Mouse (Mus musculus): ENCODE measurements around the gene Pcnx3. TPM values are rescaled to one million over a fixed set of nuclear protein-coding genes. Genes with fewer than 3 reads are reported as not detected.
"Not testable (repeated sequence)": the region's sequence is repeated elsewhere in the genome, so short reads cannot be mapped to it uniquely, and the experiment has no call there.

The Pcnx3 gene
- polyA plus RNA-seq, 1 experiment from 2014 or later, result 9.7 TPM

- H3K27me3 ChIP-seq (ENCODE audit: control insufficient read depth, insufficient read depth, low read depth, low read length), result no peaks in the 10 kb centered on the region
- peaks cover 64% of the 10 kb centered on the region for H3K4me1 ChIP-seq (ENCODE audit: control insufficient read depth, low read depth, low read length)
- H3K4me2 ChIP-seq (ENCODE audit: low read depth, low read length), result peak overlapping the region; percentile 100
- H3K36me3 ChIP-seq (ENCODE audit: control insufficient read depth, insufficient read depth), result peaks cover 21% of the 10 kb centered on the region
- peak overlapping the region; percentile 95 for H3K4me3 ChIP-seq (ENCODE audit: low read depth, low read length)
- H3K9ac ChIP-seq (ENCODE audit: low read depth, low read length), result peak overlapping the region; percentile 99
- no peak for ATAC-seq (ENCODE audit: low read depth)
- no peaks in the 10 kb centered on the region for H3K9me3 ChIP-seq (replicated peaks; ENCODE audit: control insufficient read depth, low read length)
- under 1% methylated on average over 7 of the region's 7 CpGs for WGBS (ENCODE audit: insufficient replicate concordance)
- H3K27ac ChIP-seq (ENCODE audit: low read length), result peak overlapping the region; percentile 97
Observed at GRCm38 (mm10) chr19:5689088-5689428, 350 bp upstream of the Pcnx3 start.

GRCm38 (mm10) chr19:5687738-5688137 is 970 bp downstream of the Pcnx3 start:
- Histone ChIP-seq H3K36me3 (ENCODE audit: control insufficient read depth, insufficient read depth) (peaks cover 32% of the 10 kb centered on the region), H3K9me3 (replicated peaks; ENCODE audit: control insufficient read depth, low read length) (no peaks in the 10 kb centered on the region), H3K9ac (ENCODE audit: low read depth, low read length) (peak overlapping the region; percentile 99), H3K4me2 (ENCODE audit: low read depth, low read length) (peak overlapping the region; percentile 100), H3K4me1 (ENCODE audit: control insufficient read depth, low read depth, low read length) (peaks cover 54% of the 10 kb centered on the region), H3K27ac (ENCODE audit: low read length) (peak overlapping the region; percentile 97), H3K4me3 (ENCODE audit: low read depth, low read length) (peak overlapping the region; percentile 95), H3K27me3 (ENCODE audit: control insufficient read depth, insufficient read depth, low read depth, low read length) (no peaks in the 10 kb centered on the region)
- WGBS (ENCODE audit: insufficient replicate concordance), result 23% methylated on average over 9 of the region's 9 CpGs
- ATAC-seq (ENCODE audit: low read depth), result no peak

GRCm38 (mm10) chr19:5686954-5687353 is 1.8 kb downstream of the Pcnx3 start:
- Histone ChIP-seq H3K27ac (ENCODE audit: low read length) (peak overlapping the region; percentile 97), H3K4me1 (ENCODE audit: control insufficient read depth, low read depth, low read length) (peaks cover 47% of the 10 kb centered on the region), H3K9ac (ENCODE audit: low read depth, low read length) (peak overlapping the region; percentile 99; the same call in 1 of the 2 replicates), H3K4me3 (ENCODE audit: low read depth, low read length) (peak overlapping the region; percentile 95), H3K4me2 (ENCODE audit: low read depth, low read length) (peak overlapping the region; percentile 100), H3K36me3 (ENCODE audit: control insufficient read depth, insufficient read depth) (peaks cover 36% of the 10 kb centered on the region)
- ATAC-seq (ENCODE audit: low read depth); H3K27me3 ChIP-seq (ENCODE audit: control insufficient read depth, insufficient read depth, low read depth, low read length); H3K9me3 ChIP-seq (replicated peaks; ENCODE audit: control insufficient read depth, low read length): not testable (repeated sequence)
- WGBS (ENCODE audit: insufficient replicate concordance), result 76% methylated on average over 12 of the region's 12 CpGs

GRCm38 (mm10) chr19:5686437-5686836 is 2.3 kb downstream of the Pcnx3 start:
- WGBS (ENCODE audit: insufficient replicate concordance), result 39% methylated on average over 13 of the region's 13 CpGs
- Histone ChIP-seq H3K36me3 (ENCODE audit: control insufficient read depth, insufficient read depth) (peaks cover 36% of the 10 kb centered on the region), H3K4me2 (ENCODE audit: low read depth, low read length) (peak overlapping the region; percentile 52)

GRCm38 (mm10) chr19:5685861-5686260 is 2.8 kb downstream of the Pcnx3 start:
- no peak for ATAC-seq (ENCODE audit: low read depth)
- Histone ChIP-seq H3K27ac (ENCODE audit: low read length) (peak overlapping the region; percentile 61), H3K9me3 (replicated peaks; ENCODE audit: control insufficient read depth, low read length) (no peaks in the 10 kb centered on the region), H3K4me3 (ENCODE audit: low read depth, low read length) (no peak overlapping the region; the same call in 1 of the 2 replicates), H3K27me3 (ENCODE audit: control insufficient read depth, insufficient read depth, low read depth, low read length) (no peaks in the 10 kb centered on the region), H3K9ac (ENCODE audit: low read depth, low read length) (peak overlapping the region; percentile 51; the same call in 1 of the 2 replicates), H3K4me2 (ENCODE audit: low read depth, low read length) (peak overlapping the region; percentile 52), H3K4me1 (ENCODE audit: control insufficient read depth, low read depth, low read length) (peaks cover 36% of the 10 kb centered on the region), H3K36me3 (ENCODE audit: control insufficient read depth, insufficient read depth) (peaks cover 39% of the 10 kb centered on the region)
- whole genome bisulfite sequencing (ENCODE audit: insufficient replicate concordance), result 91% methylated on average over 11 of the region's 11 CpGs

More at GRCm38 (mm10) chr19:5686437-5686836, 2.3 kb downstream of the Pcnx3 start:
- H3K9ac ChIP-seq (ENCODE audit: low read depth, low read length), result peak overlapping the region; percentile 51
- H3K4me1 ChIP-seq (ENCODE audit: control insufficient read depth, low read depth, low read length), result peaks cover 41% of the 10 kb centered on the region
- peak overlapping the region; percentile 27 for H3K4me3 ChIP-seq (ENCODE audit: low read depth, low read length)
- no peaks in the 10 kb centered on the region for H3K9me3 ChIP-seq (replicated peaks; ENCODE audit: control insufficient read depth, low read length)
- no peak for ATAC-seq (ENCODE audit: low read depth)
- H3K27me3 ChIP-seq (ENCODE audit: control insufficient read depth, insufficient read depth, low read depth, low read length), result no peaks in the 10 kb centered on the region
- peak overlapping the region; percentile 61 for H3K27ac ChIP-seq (ENCODE audit: low read length)

GRCm38 (mm10) chr19:5685431-5685830 is 3.3 kb downstream of the Pcnx3 start:
- no peaks in the 10 kb centered on the region for H3K9me3 ChIP-seq (replicated peaks; ENCODE audit: control insufficient read depth, low read length)
- WGBS (ENCODE audit: insufficient replicate concordance), result 90% methylated on average over 19 of the region's 19 CpGs
- H3K27ac ChIP-seq (ENCODE audit: low read length), result no peak overlapping the region
- H3K9ac ChIP-seq (ENCODE audit: low read depth, low read length), result no peak overlapping the region
- H3K4me3 ChIP-seq (ENCODE audit: low read depth, low read length), result no peak overlapping the region
- peaks cover 31% of the 10 kb centered on the region for H3K4me1 ChIP-seq (ENCODE audit: control insufficient read depth, low read depth, low read length)
- no peak for ATAC-seq (ENCODE audit: low read depth)
- peaks cover 39% of the 10 kb centered on the region for H3K36me3 ChIP-seq (ENCODE audit: control insufficient read depth, insufficient read depth)
- H3K4me2 ChIP-seq (ENCODE audit: low read depth, low read length), result no peak overlapping the region
- no peaks in the 10 kb centered on the region for H3K27me3 ChIP-seq (ENCODE audit: control insufficient read depth, insufficient read depth, low read depth, low read length)

- Histone ChIP-seq H3K4me3 (ENCODE audit: low read depth, low read length) (no peak overlapping the region), H3K9ac (ENCODE audit: low read depth, low read length) (no peak overlapping the region), H3K4me2 (ENCODE audit: low read depth, low read length) (no peak overlapping the region), H3K27me3 (ENCODE audit: control insufficient read depth, insufficient read depth, low read depth, low read length) (no peaks in the 10 kb centered on the region), H3K27ac (ENCODE audit: low read length) (no peak overlapping the region), H3K36me3 (ENCODE audit: control insufficient read depth, insufficient read depth) (peaks cover 39% of the 10 kb centered on the region), H3K4me1 (ENCODE audit: control insufficient read depth, low read depth, low read length) (peaks cover 27% of the 10 kb centered on the region), H3K9me3 (replicated peaks; ENCODE audit: control insufficient read depth, low read length) (no peaks in the 10 kb centered on the region)
- ATAC-seq (ENCODE audit: low read depth), result no peak
- 90% methylated on average over 13 of the region's 13 CpGs for WGBS (ENCODE audit: insufficient replicate concordance)
Observed at GRCm38 (mm10) chr19:5684985-5685384, 3.7 kb downstream of the Pcnx3 start.

GRCm38 (mm10) chr19:5684236-5684635 is 4.5 kb downstream of the Pcnx3 start:
- ATAC-seq (ENCODE audit: low read depth), result no peak
- WGBS (ENCODE audit: insufficient replicate concordance), result 86% methylated on average over 12 of the region's 12 CpGs
- H3K9me3 ChIP-seq (replicated peaks; ENCODE audit: control insufficient read depth, low read length), result no peaks in the 10 kb centered on the region
- no peaks in the 10 kb centered on the region for H3K27me3 ChIP-seq (ENCODE audit: control insufficient read depth, insufficient read depth, low read depth, low read length)
- H3K4me1 ChIP-seq (ENCODE audit: control insufficient read depth, low read depth, low read length), result peaks cover 25% of the 10 kb centered on the region
- no peak overlapping the region for H3K4me2 ChIP-seq (ENCODE audit: low read depth, low read length)
- H3K9ac ChIP-seq (ENCODE audit: low read depth, low read length), result no peak overlapping the region
- no peak overlapping the region for H3K4me3 ChIP-seq (ENCODE audit: low read depth, low read length)
- H3K27ac ChIP-seq (ENCODE audit: low read length), result no peak overlapping the region
- H3K36me3 ChIP-seq (ENCODE audit: control insufficient read depth, insufficient read depth), result peaks cover 42% of the 10 kb centered on the region

- H3K9me3 ChIP-seq (replicated peaks; ENCODE audit: control insufficient read depth, low read length), result no peaks in the 10 kb centered on the region
- H3K27me3 ChIP-seq (ENCODE audit: control insufficient read depth, insufficient read depth, low read depth, low read length), result no peaks in the 10 kb centered on the region
- no peak overlapping the region for H3K27ac ChIP-seq (ENCODE audit: low read length)
- H3K36me3 ChIP-seq (ENCODE audit: control insufficient read depth, insufficient read depth), result peaks cover 60% of the 10 kb centered on the region
- no peak overlapping the region for H3K4me3 ChIP-seq (ENCODE audit: low read depth, low read length)
- H3K4me1 ChIP-seq (ENCODE audit: control insufficient read depth, low read depth, low read length), result no peaks in the 10 kb centered on the region
- WGBS (ENCODE audit: insufficient replicate concordance), result 86% methylated on average over 4 of the region's 4 CpGs
- H3K4me2 ChIP-seq (ENCODE audit: low read depth, low read length), result no peak overlapping the region
- no peak for ATAC-seq (ENCODE audit: low read depth)
- no peak overlapping the region for H3K9ac ChIP-seq (ENCODE audit: low read depth, low read length)
Observed at GRCm38 (mm10) chr19:5680432-5680831, 8.3 kb downstream of the Pcnx3 start.

Measured in liver, embryonic 16.5 days (tissue).